Mouse (Mus musculus): ENCODE measurements around the gene Hist1h4f. TPM values are rescaled to one million over a fixed set of nuclear protein-coding genes. Genes with fewer than 3 reads are reported as not detected.

Hist1h4f gene
- polyA plus RNA-seq, 1 experiment: 4.7 TPM

- TF ChIP-seq CTCF (IDR thresholded peaks at IDR 0.05; ENCODE audit: low read depth, low read length) (no peak), POLR2A (IDR thresholded peaks at IDR 0.05; ENCODE audit: borderline replicate concordance, low read depth, low read length) (no peak)
- H3K4me3 ChIP-seq (ENCODE audit: insufficient read depth, low read length): no peak overlapping the region
- H3K4me1 ChIP-seq (ENCODE audit: control insufficient read depth, insufficient read depth, low read length): peaks cover 5% of the 10 kb centered on the region
- no peak overlapping the region for H3K27ac ChIP-seq (ENCODE audit: insufficient read depth, low read depth, low read length)
Measured at GRCm38 (mm10) chr13:23513517-23513916, 37.9 kb downstream of the Hist1h4f start.

- Histone ChIP-seq H3K27ac (ENCODE audit: insufficient read depth, low read depth, low read length) (no peak overlapping the region), H3K4me3 (ENCODE audit: insufficient read depth, low read length) (no peak overlapping the region), H3K4me1 (ENCODE audit: control insufficient read depth, insufficient read depth, low read length) (peaks cover 2% of the 10 kb centered on the region)
- no peak for TF ChIP-seq CTCF (IDR thresholded peaks at IDR 0.05; ENCODE audit: low read depth, low read length)
- no peak for TF ChIP-seq POLR2A (IDR thresholded peaks at IDR 0.05; ENCODE audit: borderline replicate concordance, low read depth, low read length)
Measured at GRCm38 (mm10) chr13:23510127-23510526, 41.3 kb downstream of the Hist1h4f start.

DNA sequence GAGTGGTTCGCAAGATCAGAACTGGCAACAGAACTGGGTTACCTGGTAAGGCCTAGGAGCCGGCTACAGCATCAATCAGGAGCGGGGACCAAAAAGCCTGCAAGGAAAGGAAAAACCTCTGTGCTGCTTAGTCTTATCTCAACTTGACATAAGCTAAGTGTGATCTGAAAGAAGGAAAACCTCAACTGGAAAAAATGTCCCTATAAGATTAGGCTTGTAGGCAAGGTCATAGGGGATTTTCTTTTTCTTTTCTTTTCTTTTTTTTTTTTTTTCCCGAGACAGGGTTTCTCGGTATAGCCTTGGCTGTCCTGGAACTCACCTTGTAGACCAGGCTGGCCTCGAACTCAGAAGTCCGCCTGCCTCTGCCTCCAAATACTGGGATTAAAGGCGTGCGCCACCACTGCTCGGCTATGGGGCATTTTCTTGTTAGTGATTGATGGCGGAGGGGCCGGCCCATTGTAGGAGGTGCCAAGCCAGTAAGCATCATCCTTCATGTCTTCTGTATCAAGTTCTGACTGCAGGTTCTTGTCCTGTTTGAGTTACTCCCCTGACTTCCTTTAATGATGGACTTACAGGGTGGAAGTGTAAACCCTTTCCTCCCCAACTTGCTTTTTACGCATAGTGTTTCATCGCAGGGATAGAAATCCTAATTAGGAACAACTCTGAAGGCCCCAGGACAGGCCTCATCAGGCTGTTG lies 44.5 kb downstream of the Hist1h4f start:
- peaks cover 9% of the 10 kb centered on the region for H3K4me1 ChIP-seq (ENCODE audit: control insufficient read depth, insufficient read depth, low read length)
- H3K27ac ChIP-seq (ENCODE audit: insufficient read depth, low read depth, low read length): no peak overlapping the region
- TF ChIP-seq POLR2A (IDR thresholded peaks at IDR 0.05; ENCODE audit: borderline replicate concordance, low read depth, low read length) (no peak), CTCF (IDR thresholded peaks at IDR 0.05; ENCODE audit: low read depth, low read length) (no peak)
- no peak overlapping the region for H3K4me3 ChIP-seq (ENCODE audit: insufficient read depth, low read length)

DNA sequence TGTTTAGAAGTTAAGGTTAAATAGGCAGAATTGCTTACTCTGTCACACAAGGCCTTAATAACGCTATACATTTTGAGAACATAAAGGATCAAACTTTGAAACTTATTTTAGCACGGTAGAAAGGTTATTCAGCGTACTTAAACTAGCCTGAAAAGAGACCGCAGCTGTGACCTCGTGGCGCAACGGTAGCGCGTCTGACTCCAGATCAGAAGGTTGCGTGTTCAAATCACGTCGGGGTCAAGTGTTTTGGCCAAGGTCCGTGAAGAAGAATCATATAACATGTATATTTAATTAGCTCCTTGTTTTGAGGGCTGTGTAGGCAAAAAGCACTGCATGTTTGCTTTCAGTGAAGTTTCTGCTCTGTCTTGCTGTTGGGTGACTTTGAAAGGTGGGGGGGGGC lies 45.1 kb downstream of the Hist1h4f start:
- H3K4me3 ChIP-seq (ENCODE audit: insufficient read depth, low read length): no peak overlapping the region
- no peak overlapping the region for H3K27ac ChIP-seq (ENCODE audit: insufficient read depth, low read depth, low read length)
- TF ChIP-seq POLR2A (IDR thresholded peaks at IDR 0.05; ENCODE audit: borderline replicate concordance, low read depth, low read length) (no peak), CTCF (IDR thresholded peaks at IDR 0.05; ENCODE audit: low read depth, low read length) (no peak)
- peaks cover 14% of the 10 kb centered on the region for H3K4me1 ChIP-seq (ENCODE audit: control insufficient read depth, insufficient read depth, low read length)

- TF ChIP-seq POLR2A (IDR thresholded peaks at IDR 0.05; ENCODE audit: borderline replicate concordance, low read depth, low read length): no peak
- no peak for TF ChIP-seq CTCF (IDR thresholded peaks at IDR 0.05; ENCODE audit: low read depth, low read length)
- Histone ChIP-seq H3K4me3 (ENCODE audit: insufficient read depth, low read length) (no peak overlapping the region), H3K27ac (ENCODE audit: insufficient read depth, low read depth, low read length) (no peak overlapping the region), H3K4me1 (ENCODE audit: control insufficient read depth, insufficient read depth, low read length) (peaks cover 14% of the 10 kb centered on the region)
Measured at GRCm38 (mm10) chr13:23505662-23506345, 45.6 kb downstream of the Hist1h4f start.

GRCm38 (mm10) chr13:23503797-23504196 lies 47.7 kb downstream of the Hist1h4f start:
- no peak overlapping the region for H3K4me3 ChIP-seq (ENCODE audit: insufficient read depth, low read length)
- peaks cover 12% of the 10 kb centered on the region for H3K4me1 ChIP-seq (ENCODE audit: control insufficient read depth, insufficient read depth, low read length)
- TF ChIP-seq POLR2A (IDR thresholded peaks at IDR 0.05; ENCODE audit: borderline replicate concordance, low read depth, low read length) (no peak), CTCF (IDR thresholded peaks at IDR 0.05; ENCODE audit: low read depth, low read length) (no peak)
- H3K27ac ChIP-seq (ENCODE audit: insufficient read depth, low read depth, low read length): no peak overlapping the region

GRCm38 (mm10) chr13:23502916-23503315 lies 48.5 kb downstream of the Hist1h4f start:
- H3K4me1 ChIP-seq (ENCODE audit: control insufficient read depth, insufficient read depth, low read length): peaks cover 12% of the 10 kb centered on the region
- no peak overlapping the region for H3K27ac ChIP-seq (ENCODE audit: insufficient read depth, low read depth, low read length)
- TF ChIP-seq POLR2A (IDR thresholded peaks at IDR 0.05; ENCODE audit: borderline replicate concordance, low read depth, low read length) (no peak), CTCF (IDR thresholded peaks at IDR 0.05; ENCODE audit: low read depth, low read length) (no peak)
- H3K4me3 ChIP-seq (ENCODE audit: insufficient read depth, low read length): no peak overlapping the region

DNA sequence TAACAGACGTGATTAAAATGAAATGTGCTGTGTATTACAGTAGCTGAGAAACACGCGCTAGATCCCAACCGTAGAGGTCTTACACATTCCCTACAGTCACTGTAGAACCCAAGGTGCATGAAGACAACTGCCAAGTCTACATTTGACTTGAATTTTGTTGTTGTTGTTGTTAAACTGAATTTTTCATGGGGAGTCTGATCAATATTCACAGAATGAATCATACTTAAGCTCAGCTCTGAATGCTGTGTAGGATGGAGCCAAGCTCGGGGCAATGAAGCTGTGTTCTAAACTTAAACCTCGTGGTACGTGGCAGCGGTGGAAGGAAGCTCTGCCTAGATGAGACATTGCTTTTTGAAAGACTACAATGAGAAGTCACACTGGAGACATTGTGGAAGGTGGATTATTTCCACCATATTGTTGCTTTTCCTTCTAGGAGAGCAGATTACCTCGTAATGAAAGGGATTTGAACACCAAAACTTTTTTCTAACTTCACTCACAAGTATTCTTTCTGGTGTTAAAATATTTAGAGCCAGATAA lies 49.3 kb downstream of the Hist1h4f start:
- Histone ChIP-seq H3K4me1 (ENCODE audit: control insufficient read depth, insufficient read depth, low read length) (peaks cover 13% of the 10 kb centered on the region), H3K4me3 (ENCODE audit: insufficient read depth, low read length) (no peak overlapping the region), H3K27ac (ENCODE audit: insufficient read depth, low read depth, low read length) (no peak overlapping the region)
- no peak for TF ChIP-seq CTCF (IDR thresholded peaks at IDR 0.05; ENCODE audit: low read depth, low read length)
- TF ChIP-seq POLR2A (IDR thresholded peaks at IDR 0.05; ENCODE audit: borderline replicate concordance, low read depth, low read length): no peak

- Histone ChIP-seq H3K4me1 (ENCODE audit: control insufficient read depth, insufficient read depth, low read length) (peaks cover 17% of the 10 kb centered on the region), H3K4me3 (ENCODE audit: insufficient read depth, low read length) (no peak overlapping the region), H3K27ac (ENCODE audit: insufficient read depth, low read depth, low read length) (no peak overlapping the region)
- TF ChIP-seq POLR2A (IDR thresholded peaks at IDR 0.05; ENCODE audit: borderline replicate concordance, low read depth, low read length) (no peak), CTCF (IDR thresholded peaks at IDR 0.05; ENCODE audit: low read depth, low read length) (no peak)
Measured at GRCm38 (mm10) chr13:23501511-23501910, 49.9 kb downstream of the Hist1h4f start.

Other genes starting within 250 kb of the Hist1h4f start
- gene Zfp322a, start 182.4 kb downstream of the Hist1h4f start, polyA plus RNA-seq (2012; ENCODE audit: insufficient read depth, insufficient read length, missing spikeins): 14.9 and 16.4 TPM in 2 replicates
- 4.8 and 4.9 TPM in 2 replicates for gene Abt1, start 127.8 kb downstream of the Hist1h4f start, polyA plus RNA-seq (2012; ENCODE audit: insufficient read depth, insufficient read length, missing spikeins)
- not detected in 2 replicates for gene Btn1a1, start 85.7 kb downstream of the Hist1h4f start, polyA plus RNA-seq (2012; ENCODE audit: insufficient read depth, insufficient read length, missing spikeins)
- not detected in 2 replicates for gene Btn2a2, start 62.8 kb downstream of the Hist1h4f start, polyA plus RNA-seq (2012; ENCODE audit: insufficient read depth, insufficient read length, missing spikeins)
- gene Hist1h4h, start 20.6 kb downstream of the Hist1h4f start, polyA plus RNA-seq (2012; ENCODE audit: insufficient read depth, insufficient read length, missing spikeins): 2.5 and 3.1 TPM in 2 replicates
- 42.5 and 76.9 TPM in 2 replicates for gene Hist1h2af, start 17.7 kb downstream of the Hist1h4f start, polyA plus RNA-seq (2012; ENCODE audit: insufficient read depth, insufficient read length, missing spikeins)
- not detected in 2 replicates for gene Hist1h3g, start 16.2 kb downstream of the Hist1h4f start, polyA plus RNA-seq (2012; ENCODE audit: insufficient read depth, insufficient read length, missing spikeins)
- 0.71 and 0.97 TPM in 2 replicates for gene Hist1h2bh, start 8.3 kb downstream of the Hist1h4f start, polyA plus RNA-seq (2012; ENCODE audit: insufficient read depth, insufficient read length, missing spikeins)
- 0.80 TPM in 1 of 2 replicates, not detected in the other for gene Hist1h3f, start 7.6 kb downstream of the Hist1h4f start, polyA plus RNA-seq (2012; ENCODE audit: insufficient read depth, insufficient read length, missing spikeins)
- gene Hist1h1d, start 1.6 kb upstream of the Hist1h4f start, polyA plus RNA-seq (2012; ENCODE audit: insufficient read depth, insufficient read length, missing spikeins): 0.11 and 0.39 TPM in 2 replicates
- 1.5 and 3.6 TPM in 2 replicates for gene Hist1h3e, start 10.7 kb upstream of the Hist1h4f start, polyA plus RNA-seq (2012; ENCODE audit: insufficient read depth, insufficient read length, missing spikeins)
- gene Hist1h2ae, start 19.6 kb upstream of the Hist1h4f start, polyA plus RNA-seq (2012; ENCODE audit: insufficient read depth, insufficient read length, missing spikeins): 1.7 TPM in 1 of 2 replicates, not detected in the other
- gene Hist1h2bg, start 19.7 kb upstream of the Hist1h4f start, polyA plus RNA-seq (2012; ENCODE audit: insufficient read depth, insufficient read length, missing spikeins): 9.8 and 11.9 TPM in 2 replicates
- 3.8 and 7.9 TPM in 2 replicates for gene Hist1h2bf, start 22.5 kb upstream of the Hist1h4f start, polyA plus RNA-seq (2012; ENCODE audit: insufficient read depth, insufficient read length, missing spikeins)
- gene Hist1h2ad, start 22.7 kb upstream of the Hist1h4f start, polyA plus RNA-seq (2012; ENCODE audit: insufficient read depth, insufficient read length, missing spikeins): not detected in 2 replicates
- gene Hist1h3d, start 24.1 kb upstream of the Hist1h4f start, polyA plus RNA-seq (2012; ENCODE audit: insufficient read depth, insufficient read length, missing spikeins): 2.3 and 3.2 TPM in 2 replicates
- 1.6 and 2.5 TPM in 2 replicates for gene Hist1h4d, start 29.9 kb upstream of the Hist1h4f start, polyA plus RNA-seq (2012; ENCODE audit: insufficient read depth, insufficient read length, missing spikeins)
- 0.86 and 2.1 TPM in 2 replicates for gene Hist1h2be, start 69.5 kb upstream of the Hist1h4f start, polyA plus RNA-seq (2012; ENCODE audit: insufficient read depth, insufficient read length, missing spikeins)
- gene Hist1h1e, start 70.9 kb upstream of the Hist1h4f start, polyA plus RNA-seq (2012; ENCODE audit: insufficient read depth, insufficient read length, missing spikeins): 2.6 TPM in 2 replicates
- 0.35 and 0.40 TPM in 2 replicates for gene Hist1h2ac, start 132.3 kb upstream of the Hist1h4f start, polyA plus RNA-seq (2012; ENCODE audit: insufficient read depth, insufficient read length, missing spikeins)
- gene Hist1h2bc, start 132.6 kb upstream of the Hist1h4f start, polyA plus RNA-seq (2012; ENCODE audit: insufficient read depth, insufficient read length, missing spikeins): 55.8 and 61.9 TPM in 2 replicates
- gene Hist1h1t, start 144.2 kb upstream of the Hist1h4f start, polyA plus RNA-seq (2012; ENCODE audit: insufficient read depth, insufficient read length, missing spikeins): 0.62 TPM in 1 of 2 replicates, not detected in the other
- gene Hist1h4c, start 146.8 kb upstream of the Hist1h4f start, polyA plus RNA-seq (2012; ENCODE audit: insufficient read depth, insufficient read length, missing spikeins): not detected in 2 replicates
- 95.3 and 104 TPM in 2 replicates for gene Hfe, start 159.2 kb upstream of the Hist1h4f start, polyA plus RNA-seq (2012; ENCODE audit: insufficient read depth, insufficient read length, missing spikeins)
- 75.5 and 80.8 TPM in 2 replicates for gene Hist1h1c, start 187.2 kb upstream of the Hist1h4f start, polyA plus RNA-seq (2012; ENCODE audit: insufficient read depth, insufficient read length, missing spikeins)
- 1.2 TPM in 1 of 2 replicates, not detected in the other for gene Hist1h3c, start 194.0 kb upstream of the Hist1h4f start, polyA plus RNA-seq (2012; ENCODE audit: insufficient read depth, insufficient read length, missing spikeins)
- 1.3 TPM in 1 of 2 replicates, not detected in the other for gene Hist1h2bb, start 195.1 kb upstream of the Hist1h4f start, polyA plus RNA-seq (2012; ENCODE audit: insufficient read depth, insufficient read length, missing spikeins)
- 4.3 and 8.4 TPM in 2 replicates for gene Hist1h2ab, start 199.5 kb upstream of the Hist1h4f start, polyA plus RNA-seq (2012; ENCODE audit: insufficient read depth, insufficient read length, missing spikeins)
- gene Hist1h3b, start 200.6 kb upstream of the Hist1h4f start, polyA plus RNA-seq (2012; ENCODE audit: insufficient read depth, insufficient read length, missing spikeins): 2.1 and 4.8 TPM in 2 replicates
- 4.5 and 5.1 TPM in 2 replicates for gene Hist1h4b, start 205.4 kb upstream of the Hist1h4f start, polyA plus RNA-seq (2012; ENCODE audit: insufficient read depth, insufficient read length, missing spikeins)
- not detected in 2 replicates for gene Hist1h4a, start 209.6 kb upstream of the Hist1h4f start, polyA plus RNA-seq (2012; ENCODE audit: insufficient read depth, insufficient read length, missing spikeins)
- not detected in 2 replicates for gene Hist1h3a, start 210.7 kb upstream of the Hist1h4f start, polyA plus RNA-seq (2012; ENCODE audit: insufficient read depth, insufficient read length, missing spikeins)
- not detected in 2 replicates for gene Hist1h1a, start 212.0 kb upstream of the Hist1h4f start, polyA plus RNA-seq (2012; ENCODE audit: insufficient read depth, insufficient read length, missing spikeins)
- gene Trim38, start 218.3 kb upstream of the Hist1h4f start, polyA plus RNA-seq (2012; ENCODE audit: insufficient read depth, insufficient read length, missing spikeins): not detected in 2 replicates

Measured in bone marrow macrophage, adult 2 months (primary cell).